Mouse (Mus musculus) A20 (cell line): ENCODE results near the gene A730061H03Rik.

Experiments used
- DNase-seq: peaks from one replicate; pipeline ENCODE4 v3.0.0-alpha.2; 2011; ENCODE audit warnings: low read depth, low spot score

A730061H03Rik gene

GRCm38 (mm10) chr14:55551794-55552193 is 8.4 kb downstream of the A730061H03Rik start:
- DNase-seq: no peak

- no peak for DNase-seq
Measured at GRCm38 (mm10) chr14:55551347-55551746, 8.9 kb downstream of the A730061H03Rik start.

GRCm38 (mm10) chr14:55550191-55550590 is 10.0 kb downstream of the A730061H03Rik start:
- DNase-seq: no peak

GRCm38 (mm10) chr14:55544334-55544733 is 15.9 kb downstream of the A730061H03Rik start:
- DNase-seq: peak; percentile 17

GRCm38 (mm10) chr14:55542268-55542667 is 17.9 kb downstream of the A730061H03Rik start:
- DNase-seq: no peak

GRCm38 (mm10) chr14:55540787-55541321 is 19.4 kb downstream of the A730061H03Rik start:
- peak; percentile 79 for DNase-seq

GRCm38 (mm10) chr14:55540067-55540786 is 20.0 kb downstream of the A730061H03Rik start, which contains the start of gene Pck2:
TSS of gene Pck2 (plus strand) at chr14:55540266.
- DNase-seq: peak; percentile 96

- DNase-seq: peak; percentile 68
Measured at GRCm38 (mm10) chr14:55536116-55536745, 24.0 kb downstream of the A730061H03Rik start.

- peak; percentile 71 for DNase-seq
Measured at GRCm38 (mm10) chr14:55527940-55528339, 32.3 kb downstream of the A730061H03Rik start.

GRCm38 (mm10) chr14:55526674-55527073 is 33.5 kb downstream of the A730061H03Rik start:
- DNase-seq: no peak

GRCm38 (mm10) chr14:55524785-55525184 is 35.4 kb downstream of the A730061H03Rik start, which contains the start of gene Nrl:
TSS of gene Nrl (minus strand) at chr14:55524981.
- DNase-seq: no peak

- peak; percentile 21 for DNase-seq
Measured at GRCm38 (mm10) chr14:55524062-55524461, 36.1 kb downstream of the A730061H03Rik start.

GRCm38 (mm10) chr14:55520451-55521361 is 39.5 kb downstream of the A730061H03Rik start:
- peak; percentile 54 for DNase-seq

- DNase-seq: no peak
Measured at GRCm38 (mm10) chr14:55519604-55520003, 40.6 kb downstream of the A730061H03Rik start.

- no peak for DNase-seq
Measured at GRCm38 (mm10) chr14:55518897-55519296, 41.3 kb downstream of the A730061H03Rik start.

GRCm38 (mm10) chr14:55515846-55516245 is 44.4 kb downstream of the A730061H03Rik start:
- DNase-seq: no peak

- no peak for DNase-seq
Measured at GRCm38 (mm10) chr14:55513927-55514326, 46.3 kb downstream of the A730061H03Rik start.

GRCm38 (mm10) chr14:55511037-55511436 is 49.2 kb downstream of the A730061H03Rik start:
- DNase-seq: no peak

GRCm38 (mm10) chr14:55510125-55510731 is 50.0 kb downstream of the A730061H03Rik start, which contains the start of gene Cpne6:
TSS of gene Cpne6 (plus strand) at chr14:55510445.
- DNase-seq: no peak
